Mouse (Mus musculus) lung, embryonic 15.5 days (tissue): ENCODE results near the gene Klf13. TPM values are rescaled to one million over a fixed set of nuclear protein-coding genes. Genes with fewer than 3 reads are reported as not detected.
A peak's percentile ranks its signal among the peaks of the same experiment; 100 is the strongest.

Source experiments
- ATAC-seq: fragments of 200-750 bp; cut with Nextera tagmentation; 2 replicates; pipeline ENCODE4 v1.8.0; 2017; ENCODE audit warnings: moderate number of reproducible peaks, borderline replicate concordance; ENCODE audit not compliant: low FRiP score, low TSS enrichment; ENCODE audit errors: extremely low read depth
- H3K27ac ChIP-seq: fragments of 300-500 bp; sonication (generic); 2 replicates; pipeline ENCODE4 v1.5.1; 2015; ENCODE audit warnings: moderate library complexity, mild to moderate bottlenecking, inconsistent platforms
- H3K27me3 ChIP-seq: fragments of 300-500 bp; sonication (generic); 2 replicates; pipeline ENCODE4 v1.6.1; 2015; ENCODE audit warnings: inconsistent platforms
- H3K36me3 ChIP-seq: fragments of 300-500 bp; sonication (generic); 2 replicates; pipeline ENCODE4 v1.6.1; 2015; ENCODE audit warnings: inconsistent platforms
- H3K4me1 ChIP-seq: fragments of 300-500 bp; sonication (generic); 2 replicates; pipeline ENCODE4 v1.6.1; 2015; ENCODE audit warnings: inconsistent platforms
- H3K4me2 ChIP-seq: fragments of 300-500 bp; sonication (generic); 2 replicates; pipeline ENCODE4 v1.6.1; 2015; ENCODE audit warnings: inconsistent platforms, mild to moderate bottlenecking, moderate library complexity
- H3K4me3 ChIP-seq: fragments of 300-500 bp; sonication (generic); 2 replicates; pipeline ENCODE4 v1.5.1; 2015; ENCODE audit warnings: mild to moderate bottlenecking, inconsistent platforms
- H3K9ac ChIP-seq: fragments of 300-500 bp; sonication (generic); 2 replicates; pipeline ENCODE4 v1.6.1; 2015; ENCODE audit warnings: inconsistent platforms
- H3K9me3 ChIP-seq: fragments of 300-500 bp; sonication (generic); 2 replicates; pipeline ENCODE4 v1.6.1; 2016; ENCODE audit warnings: inconsistent platforms
- WGBS: fragments of 180-500 bp; shearing (Covaris S2); methylation state at CpG from one replicate; pipeline ENCODE4 v1.1.7; 2015; 5-methylcytosine and 5-hydroxymethylcytosine counted together
- polyA plus RNA-seq: library from polyadenylated mRNA; unstranded; fragments of >200 nt; fragmentation: Nextera tagmentation; extraction: Ambion mirVana; gene quantifications from 2 replicates; pipeline ENCODE4 v1.2.1, GENCODE M21; 2015

The Klf13 gene
- polyA plus RNA-seq, result 34.4 and 35.1 TPM in 2 replicates

- peaks cover 30% of the 10 kb centered on the region for H3K4me1 ChIP-seq
- H3K4me3 ChIP-seq, result peak within 1 kb of the TSS; percentile 81
- H3K9me3 ChIP-seq, result no peaks in the 10 kb centered on the region
- peak within 1 kb of the TSS; percentile 98 for H3K27ac ChIP-seq
- no peaks in the 10 kb centered on the region for H3K27me3 ChIP-seq
- H3K9ac ChIP-seq, result peak within 1 kb of the TSS; percentile 82
- peak; percentile 92 for ATAC-seq
- WGBS, result under 1% methylated on average over 49 of the region's 50 CpGs
- H3K4me2 ChIP-seq, result peak within 1 kb of the TSS; percentile 76
- no peaks in the 10 kb centered on the region for H3K36me3 ChIP-seq
Observed at GRCm38 (mm10) chr7:63938914-63939396, at the start of gene Klf13. Gene Klf13, minus strand, starts transcription at chr7:63938915.

GRCm38 (mm10) chr7:63988391-63988790 lies 49.7 kb upstream of the Klf13 start:
- Histone ChIP-seq H3K27ac (no peak overlapping the region), H3K36me3 (no peaks in the 10 kb centered on the region), H3K27me3 (no peaks in the 10 kb centered on the region), H3K9me3 (no peaks in the 10 kb centered on the region), H3K4me2 (no peak overlapping the region), H3K4me3 (no peak overlapping the region), H3K4me1 (peaks cover 5% of the 10 kb centered on the region), H3K9ac (no peak overlapping the region)
- 83% methylated on average over 2 of the region's 2 CpGs for WGBS
- ATAC-seq, result no peak

- ATAC-seq, result peak; percentile 55; the same call in 1 of the 2 replicates
Observed at GRCm38 (mm10) chr7:63986407-63987182, 47.9 kb upstream of the Klf13 start.

GRCm38 (mm10) chr7:63985696-63986406 lies 47.1 kb upstream of the Klf13 start:
- WGBS, result 69% methylated on average over 9 of the region's 9 CpGs
- H3K4me3 ChIP-seq, result no peak overlapping the region
- H3K4me1 ChIP-seq, result peaks cover 5% of the 10 kb centered on the region
- no peaks in the 10 kb centered on the region for H3K27me3 ChIP-seq
- ATAC-seq, result no peak
- no peak overlapping the region for H3K27ac ChIP-seq
- H3K4me2 ChIP-seq, result no peak overlapping the region
- no peak overlapping the region for H3K9ac ChIP-seq
- no peaks in the 10 kb centered on the region for H3K36me3 ChIP-seq
- no peaks in the 10 kb centered on the region for H3K9me3 ChIP-seq

More at GRCm38 (mm10) chr7:63986407-63987182, 47.9 kb upstream of the Klf13 start:
- 39% methylated on average over 12 of the region's 12 CpGs for WGBS
- no peak overlapping the region for H3K4me2 ChIP-seq
- H3K9me3 ChIP-seq, result no peaks in the 10 kb centered on the region
- H3K9ac ChIP-seq, result no peak overlapping the region
- H3K27ac ChIP-seq, result 0 out of 2 replicates have a peak overlapping the region, but pooled peaks have one; percentile 37
- H3K4me3 ChIP-seq, result no peak overlapping the region
- no peaks in the 10 kb centered on the region for H3K36me3 ChIP-seq
- peaks cover 5% of the 10 kb centered on the region for H3K4me1 ChIP-seq
- H3K27me3 ChIP-seq, result no peaks in the 10 kb centered on the region

- no peak overlapping the region for H3K4me3 ChIP-seq
- ATAC-seq, result no peak
- WGBS, result 81% methylated on average over 7 of the region's 7 CpGs
Observed at GRCm38 (mm10) chr7:63985266-63985665, 46.6 kb upstream of the Klf13 start.

GRCm38 (mm10) chr7:63984329-63984728 lies 45.6 kb upstream of the Klf13 start:
- no peak overlapping the region for H3K9ac ChIP-seq
- no peak overlapping the region for H3K4me2 ChIP-seq
- H3K27ac ChIP-seq, result no peak overlapping the region
- H3K36me3 ChIP-seq, result no peaks in the 10 kb centered on the region
- H3K9me3 ChIP-seq, result no peaks in the 10 kb centered on the region
- ATAC-seq, result no peak
- H3K4me3 ChIP-seq, result no peak overlapping the region
- no peaks in the 10 kb centered on the region for H3K27me3 ChIP-seq
- H3K4me1 ChIP-seq, result peaks cover 5% of the 10 kb centered on the region
- WGBS, result 69% methylated on average over 2 of the region's 2 CpGs

More at GRCm38 (mm10) chr7:63985266-63985665, 46.6 kb upstream of the Klf13 start:
- Histone ChIP-seq H3K4me2 (no peak overlapping the region), H3K27me3 (no peaks in the 10 kb centered on the region), H3K4me1 (peaks cover 5% of the 10 kb centered on the region), H3K36me3 (no peaks in the 10 kb centered on the region), H3K9me3 (no peaks in the 10 kb centered on the region), H3K27ac (no peak overlapping the region), H3K9ac (no peak overlapping the region)

GRCm38 (mm10) chr7:63977631-63978030 lies 38.9 kb upstream of the Klf13 start:
- H3K27me3 ChIP-seq, result no peaks in the 10 kb centered on the region
- no peak overlapping the region for H3K4me3 ChIP-seq
- WGBS, result 88% methylated on average over 4 of the region's 4 CpGs
- no peaks in the 10 kb centered on the region for H3K9me3 ChIP-seq
- no peak for ATAC-seq
- H3K9ac ChIP-seq, result no peak overlapping the region
- no peak overlapping the region for H3K27ac ChIP-seq
- H3K36me3 ChIP-seq, result no peaks in the 10 kb centered on the region
- no peak overlapping the region for H3K4me2 ChIP-seq
- H3K4me1 ChIP-seq, result no peaks in the 10 kb centered on the region

GRCm38 (mm10) chr7:63970986-63971385 lies 32.3 kb upstream of the Klf13 start:
- no peaks in the 10 kb centered on the region for H3K36me3 ChIP-seq
- H3K4me1 ChIP-seq, result no peaks in the 10 kb centered on the region
- no peak overlapping the region for H3K27ac ChIP-seq
- H3K4me2 ChIP-seq, result no peak overlapping the region
- no peak overlapping the region for H3K4me3 ChIP-seq
- H3K9ac ChIP-seq, result no peak overlapping the region
- 67% methylated on average over 4 of the region's 4 CpGs for WGBS
- H3K9me3 ChIP-seq, result no peaks in the 10 kb centered on the region
- no peaks in the 10 kb centered on the region for H3K27me3 ChIP-seq
- ATAC-seq, result no peak

GRCm38 (mm10) chr7:63969941-63970340 lies 31.2 kb upstream of the Klf13 start:
- WGBS, result 78% methylated on average over 3 of the region's 3 CpGs
- no peak overlapping the region for H3K4me3 ChIP-seq

GRCm38 (mm10) chr7:63965635-63966418 lies 27.1 kb upstream of the Klf13 start:
- Histone ChIP-seq H3K4me3 (no peak overlapping the region), H3K4me1 (no peaks in the 10 kb centered on the region), H3K9ac (no peak overlapping the region), H3K9me3 (no peaks in the 10 kb centered on the region), H3K36me3 (no peaks in the 10 kb centered on the region), H3K27ac (no peak overlapping the region), H3K27me3 (no peaks in the 10 kb centered on the region), H3K4me2 (no peak overlapping the region)
- 68% methylated on average over 5 of the region's 5 CpGs for WGBS
- no peak for ATAC-seq

More at GRCm38 (mm10) chr7:63969941-63970340, 31.2 kb upstream of the Klf13 start:
- H3K9ac ChIP-seq, result no peak overlapping the region
- no peaks in the 10 kb centered on the region for H3K9me3 ChIP-seq
- H3K27me3 ChIP-seq, result no peaks in the 10 kb centered on the region
- no peak overlapping the region for H3K27ac ChIP-seq
- H3K36me3 ChIP-seq, result no peaks in the 10 kb centered on the region
- H3K4me2 ChIP-seq, result no peak overlapping the region
- ATAC-seq, result no peak
- no peaks in the 10 kb centered on the region for H3K4me1 ChIP-seq

- Histone ChIP-seq H3K27me3 (no peaks in the 10 kb centered on the region), H3K9ac (no peak overlapping the region), H3K9me3 (no peaks in the 10 kb centered on the region), H3K4me3 (no peak overlapping the region), H3K36me3 (no peaks in the 10 kb centered on the region), H3K4me1 (no peaks in the 10 kb centered on the region), H3K4me2 (no peak overlapping the region), H3K27ac (no peak overlapping the region)
- peak; percentile 52 for ATAC-seq
- WGBS, result 63% methylated on average over 2 of the region's 2 CpGs
Observed at GRCm38 (mm10) chr7:63965135-63965534, 26.4 kb upstream of the Klf13 start.
